Mouse (Mus musculus) CH12.LX (cell line): ENCODE measurements at regions not wholly inside any gene's neighbourhood (a gene's known extent, or its start where the extent isn't known, plus 50 kb on each side); places are given as distances from the start of the nearest gene placed in this dataset.

Experiments used
- CHD1 ChIP-seq: IDR thresholded peaks from 2 replicates; pipeline ENCODE4 v1.6.1; 2012; ENCODE audit warnings: low read depth, low read length, improper control_type of control experiment, inconsistent platforms
- CHD2 ChIP-seq: IDR thresholded peaks from 2 replicates; pipeline ENCODE4 v1.6.1; 2011; ENCODE audit warnings: low read length, improper control_type of control experiment
- CTCF ChIP-seq, 2 experiments: IDR thresholded peaks in 1 of 2; conservative IDR thresholded peaks in 1 of 2; 2 replicates each; pipeline ENCODE4 v1.5.1; 2011 to 2012; ENCODE audit warnings: low read depth in 2 of 2, low read length in 2 of 2, improper control_type of control experiment in 1 of 2, inconsistent platforms in 1 of 2, mild to moderate bottlenecking in 1 of 2, moderate library complexity in 1 of 2
- ETS1 ChIP-seq: conservative IDR thresholded peaks from 2 replicates; pipeline ENCODE4 v1.6.1; 2012; ENCODE audit warnings: low read depth, mild to moderate bottlenecking, inconsistent platforms, low read length, improper control_type of control experiment, moderate library complexity
- GABPA ChIP-seq: IDR thresholded peaks from 2 replicates; pipeline ENCODE4 v1.6.1; 2012; ENCODE audit warnings: low read depth, low read length, improper control_type of control experiment, inconsistent platforms; ENCODE audit not compliant: insufficient replicate concordance
- MEF2A ChIP-seq: IDR thresholded peaks from 2 replicates; pipeline ENCODE4 v1.6.1; 2014; ENCODE audit warnings: low read depth, mild to moderate bottlenecking, inconsistent platforms, low read length, improper control_type of control experiment, borderline replicate concordance
- MYC ChIP-seq: IDR thresholded peaks from 2 replicates; pipeline ENCODE4 v1.6.1; 2011; ENCODE audit warnings: low read depth, mild to moderate bottlenecking, improper control_type of control experiment, low read length
- NRF1 ChIP-seq: IDR thresholded peaks from 2 replicates; pipeline ENCODE4 v1.6.1; 2014; ENCODE audit warnings: low read depth, mild to moderate bottlenecking, inconsistent platforms, low read length, improper control_type of control experiment, moderate library complexity
- POLR2A ChIP-seq: IDR thresholded peaks from 2 replicates; pipeline ENCODE4 v1.6.1; 2011; ENCODE audit warnings: low read depth, mild to moderate bottlenecking, improper control_type of control experiment, low read length
- RCOR1 ChIP-seq: conservative IDR thresholded peaks from 2 replicates; pipeline ENCODE4 v1.6.1; 2012; ENCODE audit warnings: low read depth, mild to moderate bottlenecking, inconsistent platforms, low read length, improper control_type of control experiment
- SMC3 ChIP-seq: IDR thresholded peaks from 2 replicates; pipeline ENCODE4 v1.6.1; 2011; ENCODE audit warnings: low read depth, low read length, improper control_type of control experiment
- ZMIZ1 ChIP-seq: IDR thresholded peaks from 2 replicates; pipeline ENCODE4 v1.6.1; 2012; ENCODE audit warnings: low read depth, mild to moderate bottlenecking, inconsistent platforms, low read length, improper control_type of control experiment

DNA sequence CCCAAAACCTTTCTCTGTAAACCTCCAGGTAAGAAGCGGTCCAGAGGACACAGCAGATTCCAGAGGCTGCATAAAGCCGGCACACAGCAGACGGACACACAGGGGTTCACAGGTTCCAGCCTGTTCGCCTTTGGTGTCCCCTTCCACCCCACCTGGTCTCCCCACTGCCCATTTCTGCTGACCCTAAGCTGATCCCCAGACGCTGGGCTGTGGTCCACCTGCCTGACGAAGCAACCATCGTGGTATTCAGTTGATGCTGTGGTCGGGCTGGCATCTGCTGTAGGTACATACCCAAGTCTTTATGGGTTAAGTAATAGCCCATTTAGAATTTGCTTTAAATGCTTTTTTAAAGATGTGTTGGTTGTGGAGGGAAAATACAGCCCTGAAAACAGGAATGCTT is 78.4 kb upstream of the Errfi1 start:
- TF ChIP-seq CTCF (conservative IDR thresholded peaks at IDR 0.05 in 1 of 2, IDR thresholded peaks at IDR 0.05 in 1 of 2; ENCODE audit: low read depth in 2 of 2, low read length in 2 of 2), result no peak
- TF ChIP-seq CHD1, result no peak
- TF ChIP-seq MEF2A, result no peak
- TF ChIP-seq ZMIZ1, result no peak
- TF ChIP-seq NRF1, result no peak
- no peak for TF ChIP-seq ETS1
- no peak for TF ChIP-seq POLR2A
- no peak for TF ChIP-seq RCOR1
- TF ChIP-seq GABPA, result no peak
- TF ChIP-seq MYC, result no peak
- no peak for TF ChIP-seq CHD2
- no peak for TF ChIP-seq SMC3
